Mouse (Mus musculus) c-Kit-positive CD71-positive TER-119-positive erythroid progenitor cells, embryonic 14.5 days (primary cell): ENCODE measurements at regions not wholly inside any gene's neighbourhood (a gene's known extent, or its start where the extent isn't known, plus 50 kb on each side); places are given as distances from the start of the nearest gene placed in this dataset.
A peak's percentile ranks its signal among the peaks of the same experiment; 100 is the strongest.

Experiments used
- DNase-seq: peaks from one replicate; pipeline ENCODE4 v3.0.0-alpha.2; 2013; ENCODE audit warnings: low spot score

DNA sequence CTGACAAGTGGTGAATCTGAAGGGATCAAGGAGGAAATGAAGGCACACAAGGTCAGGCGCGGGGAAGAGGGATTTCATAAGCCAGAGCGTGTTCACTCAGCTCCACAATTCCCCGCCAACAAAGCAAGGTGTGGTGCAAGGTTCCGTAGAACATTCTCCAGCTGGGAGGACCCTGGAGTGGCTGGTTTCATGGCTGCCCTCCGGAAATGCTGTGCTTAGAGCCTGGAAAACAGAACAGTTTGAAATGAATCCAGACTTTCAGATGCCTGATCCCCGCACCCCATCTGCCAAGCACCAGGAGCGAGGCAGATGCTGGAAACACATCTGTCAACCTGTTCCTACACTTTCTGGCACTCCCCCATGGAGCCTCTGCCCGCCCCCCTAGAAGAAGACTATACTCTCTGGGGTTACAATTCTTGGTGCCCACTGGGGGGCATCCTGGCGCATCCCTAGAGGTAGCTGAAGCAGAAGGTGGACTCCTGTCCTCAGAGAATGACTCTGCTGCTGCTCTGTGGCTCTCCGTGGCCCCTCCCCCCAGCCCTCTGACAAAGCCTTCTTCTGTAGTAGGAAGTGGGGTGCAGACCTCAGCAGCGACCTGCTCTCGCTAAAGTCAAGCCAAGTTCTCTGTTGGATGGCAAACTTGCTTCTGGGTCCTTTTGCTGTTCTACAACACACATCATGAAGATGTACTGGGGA, 54.5 kb upstream of the Mafb start:
- no peak for DNase-seq

DNA sequence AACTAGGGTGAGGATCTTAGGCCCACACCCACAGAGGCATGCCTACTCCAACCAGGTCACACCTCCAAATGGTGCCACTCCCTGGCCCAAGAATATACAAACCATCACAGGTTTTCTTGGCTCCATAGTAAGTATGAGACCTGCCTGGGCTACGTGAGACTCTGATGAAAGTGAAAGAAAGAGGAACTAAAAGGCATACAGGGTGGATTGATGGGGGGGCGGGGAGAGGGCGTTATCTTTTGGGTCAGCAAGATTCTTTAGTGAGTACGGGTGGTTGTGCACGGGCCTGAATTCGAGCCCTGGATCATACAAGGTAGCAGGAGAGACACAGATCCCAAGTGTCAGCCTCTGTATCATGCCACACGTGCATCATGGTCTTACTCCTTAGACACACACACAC, 57.6 kb upstream of the Mafb start:
- DNase-seq, result no peak

DNA sequence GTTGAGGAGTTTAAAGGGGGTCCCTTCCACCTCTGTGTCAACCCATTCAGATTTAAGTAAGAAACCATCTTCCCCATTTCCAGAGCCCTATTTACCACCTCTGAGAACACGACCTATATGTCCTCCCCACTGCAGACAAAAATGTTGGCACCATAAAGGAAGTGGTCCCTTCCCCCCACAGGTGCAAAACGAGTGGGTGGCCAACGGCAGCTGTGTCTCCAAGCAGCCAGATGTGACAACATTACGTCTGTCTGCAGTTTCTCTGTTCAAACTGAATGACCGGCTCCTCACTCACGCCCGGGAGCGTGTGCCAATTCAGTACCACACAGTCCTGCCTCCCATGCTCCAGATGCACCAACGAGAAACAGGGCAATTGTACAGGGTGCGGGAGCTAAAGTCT, 60.6 kb upstream of the Mafb start:
- DNase-seq, result no peak

DNA sequence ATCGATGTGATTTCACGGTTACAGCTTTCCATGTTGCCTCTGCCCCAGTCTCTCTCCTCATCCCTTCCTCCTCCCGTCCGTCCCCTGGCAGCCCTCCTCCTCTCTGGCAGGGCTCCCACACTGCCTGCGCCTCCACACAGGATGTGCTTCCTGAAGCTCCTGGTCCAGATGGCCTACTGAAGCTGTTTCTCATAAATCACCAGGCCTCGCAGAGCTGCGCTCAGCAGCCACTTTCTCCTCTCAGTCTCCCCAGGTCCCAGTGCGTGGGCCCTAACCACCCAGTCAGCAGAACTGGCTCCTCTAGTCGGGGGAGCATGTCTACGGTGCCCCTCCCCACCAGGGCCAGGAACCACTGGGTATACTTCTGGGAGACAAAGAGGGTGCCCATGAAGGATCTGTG, 66.4 kb upstream of the Mafb start:
- no peak for DNase-seq

DNA sequence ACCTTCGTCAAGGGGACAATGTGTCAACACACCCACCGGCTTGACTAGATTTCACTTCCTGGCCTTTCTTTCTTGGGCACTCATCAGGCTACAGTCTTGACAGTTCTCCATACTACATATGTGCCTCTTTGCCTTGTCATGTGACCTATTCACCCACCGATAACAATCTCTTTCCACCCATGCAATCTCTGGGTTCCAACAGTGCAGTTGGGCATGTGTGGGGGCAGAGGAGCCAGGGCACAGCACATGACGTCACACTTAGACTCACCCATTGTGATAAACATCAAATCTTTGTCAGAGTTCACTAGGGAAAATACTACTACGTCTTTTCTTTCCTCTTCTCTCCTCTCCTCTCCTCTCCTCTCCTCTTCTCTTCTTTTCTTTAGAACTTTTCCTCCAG, 67.8 kb upstream of the Mafb start:
- no peak for DNase-seq

DNA sequence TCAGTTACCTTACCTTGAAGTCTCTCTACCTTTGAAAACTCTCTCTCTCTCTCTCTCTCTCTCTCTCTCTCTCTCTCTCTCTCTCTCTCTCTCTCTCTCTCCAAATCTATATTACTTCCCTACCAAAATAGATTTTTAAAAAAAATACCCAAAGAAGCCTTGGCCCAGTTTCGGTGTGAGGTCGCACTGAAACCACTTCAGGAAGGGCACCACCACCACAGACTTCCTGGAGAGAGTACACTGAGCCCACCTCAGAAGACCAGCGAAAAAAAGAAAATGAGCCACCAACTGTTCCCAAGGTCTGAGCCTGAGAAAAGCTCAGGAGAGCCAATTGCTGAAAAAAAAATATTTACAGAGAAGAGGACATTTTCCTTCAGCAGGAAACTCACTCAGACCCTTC, 68.8 kb upstream of the Mafb start:
- no peak for DNase-seq

DNA sequence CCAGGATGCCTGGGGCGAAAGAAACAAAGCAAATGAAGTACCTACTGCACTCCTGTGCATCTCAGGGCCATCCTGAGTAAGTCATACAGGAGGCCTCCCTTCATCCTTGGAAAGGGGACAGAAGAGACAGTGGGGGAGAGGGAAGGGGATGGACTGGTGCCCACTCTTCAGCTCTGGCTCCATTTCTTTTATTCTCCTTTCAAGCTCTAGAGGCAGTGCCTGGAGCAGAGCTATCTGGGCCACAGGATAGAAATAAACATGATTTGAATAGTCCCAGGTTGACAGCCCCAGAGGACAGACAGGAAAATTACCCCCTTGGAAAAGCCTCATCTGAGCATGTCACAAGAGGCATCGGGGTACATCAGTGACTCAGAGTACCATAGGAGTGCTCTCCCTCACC, 72.2 kb upstream of the Mafb start:
- DNase-seq, result no peak

DNA sequence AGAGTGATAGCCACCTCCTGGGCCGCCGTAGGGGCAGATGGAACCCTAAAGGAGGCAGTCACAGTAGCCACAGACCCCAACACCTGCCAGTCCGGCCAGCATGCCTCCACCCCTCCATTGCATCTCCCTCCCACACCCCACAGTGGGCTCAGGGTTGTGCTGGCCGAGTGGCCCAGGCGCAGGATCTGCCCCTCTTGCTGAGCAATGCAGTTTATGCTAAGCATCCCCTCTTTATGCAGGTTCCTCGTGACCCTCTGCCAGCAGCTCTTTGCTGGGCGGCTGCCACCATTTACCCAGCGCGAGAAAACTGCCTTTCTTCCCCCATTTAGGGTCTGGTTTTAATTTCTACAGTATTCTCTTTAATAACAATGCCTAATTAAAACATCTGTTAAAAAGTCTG, 73.4 kb upstream of the Mafb start:
- no peak for DNase-seq

DNA sequence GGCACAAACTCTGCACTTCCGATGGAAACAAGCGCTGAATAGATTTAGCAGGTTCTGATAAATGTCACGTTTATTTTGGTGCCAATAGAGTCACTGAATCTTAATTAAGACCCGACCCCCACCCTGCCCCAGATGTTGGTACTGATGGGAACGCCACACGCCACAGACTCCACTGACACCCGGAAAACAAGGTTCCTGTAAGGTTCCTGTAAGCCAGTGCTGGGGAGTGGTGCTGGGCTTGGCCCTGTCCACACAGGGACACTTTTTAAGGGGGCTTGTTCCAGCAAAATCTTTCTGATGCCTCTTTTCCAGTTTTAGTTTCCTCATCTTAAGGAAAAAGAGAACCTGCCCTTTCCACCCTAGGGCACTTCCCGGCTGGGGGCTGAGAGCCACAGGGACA, 84.2 kb upstream of the Mafb start:
- no peak for DNase-seq

DNA sequence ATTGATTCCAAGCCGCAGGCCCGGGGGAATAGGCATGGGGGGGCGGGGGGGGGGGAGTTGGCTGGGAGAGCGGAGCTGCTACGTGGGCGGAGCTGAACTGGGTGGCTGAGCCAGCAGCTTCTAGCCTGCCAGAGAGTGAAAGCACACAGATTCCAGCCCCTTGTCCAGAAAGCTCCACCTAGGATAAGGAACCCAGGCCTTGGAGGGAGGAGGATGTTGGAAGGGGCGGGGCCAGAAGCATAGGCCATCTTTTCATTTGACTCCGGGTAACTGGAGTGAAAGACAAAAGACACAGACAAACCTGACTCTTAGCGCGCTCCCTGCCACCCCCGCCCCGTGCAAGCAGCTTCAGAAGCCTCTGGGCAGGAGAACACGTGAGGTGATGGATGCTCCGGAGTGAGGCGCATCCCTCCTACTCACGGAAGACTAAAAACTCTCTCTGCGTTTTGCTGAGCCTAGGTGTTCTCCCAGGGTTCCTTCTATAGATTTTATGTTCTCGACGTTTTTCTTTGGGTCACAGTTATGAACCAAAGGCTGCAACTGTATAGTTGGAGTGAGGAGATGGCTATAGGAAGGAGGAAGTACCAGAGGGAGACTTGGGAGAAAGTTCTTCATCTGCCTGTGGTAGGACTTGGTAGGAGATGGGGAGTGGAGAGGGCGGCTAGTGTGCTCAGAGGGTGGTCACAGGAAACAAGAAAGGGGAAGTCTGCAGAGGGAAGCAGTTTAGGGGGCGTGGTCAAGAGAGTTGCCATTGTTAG, 84.8 kb upstream of the Mafb start:
- peak; percentile 1 for DNase-seq

DNA sequence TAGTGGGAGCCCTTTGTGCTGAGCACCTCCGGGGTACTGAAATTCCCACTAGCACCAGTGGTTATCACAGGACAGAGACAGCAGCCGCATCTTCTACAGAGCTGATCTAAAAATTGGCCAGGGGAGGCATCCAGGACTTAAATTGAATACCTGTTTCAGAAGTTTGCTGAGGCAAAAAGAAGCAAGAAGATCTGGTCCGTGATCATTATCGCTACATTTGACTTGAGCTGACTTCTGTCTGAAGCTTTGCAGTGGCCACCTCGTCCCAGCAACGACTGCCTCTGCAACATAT, 85.3 kb upstream of the Mafb start:
- DNase-seq, result no peak

DNA sequence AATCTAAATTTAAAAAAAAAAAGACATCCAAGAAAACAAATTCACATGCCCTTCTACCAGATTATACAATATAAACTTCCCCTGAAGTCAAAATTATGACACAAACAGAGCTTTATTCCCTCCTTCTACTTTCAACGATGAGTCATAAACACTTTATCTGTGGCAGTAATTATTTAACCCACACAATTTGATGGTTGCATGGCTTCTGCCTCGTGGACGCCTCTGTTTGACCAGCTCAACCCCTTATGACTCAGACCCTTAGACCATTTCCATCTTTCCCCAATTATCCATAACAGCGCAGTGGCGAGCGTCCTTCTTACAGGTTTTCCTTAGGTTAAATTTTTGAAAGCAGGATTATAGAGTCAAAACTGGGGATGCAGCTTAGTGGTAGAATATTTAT, 85.9 kb upstream of the Mafb start:
- DNase-seq, result no peak

DNA sequence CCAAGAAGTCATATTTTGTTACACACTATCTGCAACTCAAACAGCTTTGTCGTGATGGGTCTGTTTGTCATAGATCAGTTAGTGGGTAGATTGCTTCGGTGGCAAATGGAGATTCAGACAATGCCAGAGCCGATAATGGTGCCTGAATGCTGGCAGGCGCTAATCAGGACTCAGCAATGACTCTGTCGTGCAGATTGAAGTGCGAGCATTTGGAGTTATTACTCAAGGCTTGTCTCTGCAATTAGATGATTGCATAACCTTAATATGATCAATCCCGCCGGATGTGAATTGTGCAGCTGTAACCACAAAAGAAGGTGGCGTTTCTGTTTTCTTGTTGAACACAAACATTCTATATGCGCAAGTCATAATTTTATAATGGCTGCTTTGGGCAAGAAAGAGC, 88.8 kb upstream of the Mafb start:
- DNase-seq, result no peak

DNA sequence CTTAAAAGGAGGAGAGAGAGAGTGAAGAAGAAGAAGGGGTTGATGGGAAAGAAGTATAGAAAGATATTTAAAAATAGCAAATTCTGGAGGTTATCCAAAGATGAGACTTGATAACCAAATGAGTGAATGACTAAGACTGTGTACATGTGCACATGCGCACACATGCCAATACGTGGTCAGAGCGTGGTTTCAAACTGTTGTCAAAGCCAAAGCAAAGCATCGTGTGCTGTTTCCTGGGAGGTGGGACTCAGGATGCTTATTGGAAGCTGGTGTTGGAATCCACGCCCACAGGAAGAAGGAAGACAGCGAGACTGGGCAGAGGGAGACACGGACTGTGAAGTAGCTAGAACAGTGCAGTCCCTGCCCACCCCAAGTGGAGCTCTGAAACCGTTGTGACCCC, 89.8 kb upstream of the Mafb start:
- no peak for DNase-seq

DNA sequence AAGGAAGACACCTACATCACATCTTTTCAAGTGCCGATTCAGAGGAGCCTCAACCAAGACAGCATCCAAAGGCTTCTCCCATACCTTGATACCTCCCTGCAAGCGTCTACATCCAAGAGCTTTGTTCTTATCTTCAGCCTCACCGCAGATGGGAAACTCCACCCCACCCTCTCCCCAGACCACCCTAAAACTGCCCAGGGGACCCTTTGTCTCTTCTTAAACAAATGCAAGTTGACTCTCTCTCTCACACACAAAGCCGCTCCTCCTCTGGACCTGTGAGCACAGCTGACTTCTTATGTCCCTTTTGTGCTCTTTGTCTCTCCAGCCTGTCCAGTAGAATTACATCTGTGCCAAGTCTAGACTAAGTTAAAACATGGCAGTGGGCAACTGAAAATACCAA, 104.7 kb upstream of the Mafb start:
- no peak for DNase-seq

DNA sequence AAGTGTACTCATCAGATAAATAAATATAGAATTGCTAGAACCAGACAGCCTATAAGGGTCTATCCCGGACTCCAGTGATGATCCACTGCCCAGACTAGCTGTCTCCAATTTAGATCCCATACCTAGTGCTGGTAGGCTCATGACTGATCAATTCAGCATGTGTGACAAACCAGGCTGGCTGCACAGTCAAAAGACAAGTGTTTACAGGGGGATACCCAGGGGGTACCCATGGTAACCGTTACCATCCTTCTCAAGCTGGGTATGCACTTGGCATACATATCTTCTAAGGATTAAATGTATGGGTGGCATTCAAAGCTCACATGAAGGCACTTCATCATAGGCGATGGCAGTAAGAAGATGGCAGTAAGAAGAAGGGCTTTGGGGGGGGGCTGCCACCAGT, 109.3 kb upstream of the Mafb start:
- no peak for DNase-seq

DNA sequence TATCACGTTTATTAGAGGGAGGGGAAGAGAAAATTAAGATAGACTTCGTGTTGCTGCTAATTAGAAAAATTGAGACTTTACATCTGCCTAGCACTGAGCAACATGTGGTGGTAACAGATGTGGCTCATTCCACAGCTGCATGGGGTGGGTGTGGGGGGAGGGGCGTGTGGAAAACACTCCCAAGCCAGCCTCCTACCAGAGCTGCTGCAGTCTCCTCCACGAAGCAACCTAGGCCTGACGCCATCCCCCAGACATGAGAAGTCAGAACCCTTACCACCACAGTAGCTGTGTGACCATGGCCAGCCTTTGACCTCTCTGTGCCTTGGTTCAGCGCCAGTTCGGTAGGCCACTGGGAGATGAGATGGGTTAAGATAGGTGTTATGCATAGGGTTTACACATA, 112.4 kb upstream of the Mafb start:
- no peak for DNase-seq

DNA sequence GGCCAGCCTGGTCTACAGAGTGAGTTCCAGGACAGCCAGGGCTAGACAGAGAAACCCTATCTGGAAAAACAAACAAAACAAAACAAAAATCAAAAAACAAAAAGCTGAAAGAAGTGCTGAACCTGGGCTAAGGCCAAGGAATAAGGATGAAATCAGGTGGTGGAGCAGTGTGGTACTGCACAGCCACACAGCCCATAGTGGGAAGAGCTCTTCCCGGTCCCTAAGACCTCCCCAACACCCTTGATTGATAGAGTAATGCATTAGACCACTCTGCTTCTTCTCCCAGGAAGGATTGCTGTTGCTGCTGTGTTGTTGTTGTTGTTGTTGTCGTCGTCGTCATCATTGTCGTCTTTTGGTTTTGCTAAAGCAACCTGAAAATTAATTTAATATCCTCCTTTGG, 118.2 kb upstream of the Mafb start:
- no peak for DNase-seq

DNA sequence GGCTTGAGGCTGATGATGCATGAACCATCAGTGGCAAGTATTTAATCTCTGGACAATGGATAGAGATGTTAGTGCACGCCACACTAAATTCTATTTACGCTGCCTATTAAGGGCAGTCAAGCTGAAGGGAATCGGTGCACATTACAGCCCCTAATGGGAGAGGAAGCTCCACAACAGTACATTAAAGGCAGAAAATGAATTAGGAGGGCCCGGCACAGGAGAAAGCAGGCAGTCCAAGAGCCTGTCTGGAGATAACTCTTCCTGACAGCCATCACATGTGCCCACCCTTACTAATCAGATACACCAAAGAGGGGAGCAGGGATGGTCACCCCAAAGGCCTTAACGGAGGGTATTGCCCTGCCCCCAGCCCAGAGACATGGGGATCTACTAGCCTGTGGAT, 118.7 kb upstream of the Mafb start:
- no peak for DNase-seq

DNA sequence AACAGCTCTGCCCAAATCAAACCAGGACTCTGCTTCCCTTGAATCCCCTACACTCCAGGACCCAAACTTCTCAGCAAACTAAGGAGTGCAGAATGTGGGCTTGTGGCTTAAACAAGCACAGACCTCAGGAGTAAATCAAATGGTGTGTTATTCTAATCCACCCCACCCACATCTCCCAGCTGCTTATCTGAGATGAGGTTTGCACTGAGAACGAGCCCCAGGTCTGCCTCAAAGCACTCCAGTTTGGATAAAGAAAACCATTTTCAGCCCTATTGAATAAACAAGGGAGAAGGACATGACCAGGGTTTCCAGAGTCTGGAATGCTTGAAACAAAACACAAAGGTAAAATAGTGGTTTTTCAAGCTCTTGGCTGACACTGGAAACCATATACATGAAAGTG, 132.9 kb upstream of the Mafb start:
- DNase-seq, result no peak

DNA sequence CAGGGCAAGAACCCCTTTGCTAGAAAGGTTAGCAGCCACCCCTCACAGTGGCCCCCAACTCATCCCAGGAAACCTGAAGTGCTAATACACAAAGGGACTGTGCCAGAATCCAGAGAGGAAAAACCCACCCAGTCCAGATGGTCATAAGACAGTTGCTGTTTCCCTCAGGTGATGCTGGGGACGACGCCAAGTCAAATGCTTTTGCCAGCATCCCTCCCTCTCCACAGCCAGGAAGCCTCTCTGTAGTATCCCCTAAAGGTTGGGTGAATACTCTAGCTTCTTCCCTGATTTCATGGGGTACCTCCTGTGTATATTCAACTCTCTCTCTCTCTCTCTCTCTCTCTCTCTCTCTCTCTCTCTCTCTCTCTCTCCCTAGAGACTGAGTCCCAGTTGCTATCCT, 136.0 kb upstream of the Mafb start:
- DNase-seq, result no peak

DNA sequence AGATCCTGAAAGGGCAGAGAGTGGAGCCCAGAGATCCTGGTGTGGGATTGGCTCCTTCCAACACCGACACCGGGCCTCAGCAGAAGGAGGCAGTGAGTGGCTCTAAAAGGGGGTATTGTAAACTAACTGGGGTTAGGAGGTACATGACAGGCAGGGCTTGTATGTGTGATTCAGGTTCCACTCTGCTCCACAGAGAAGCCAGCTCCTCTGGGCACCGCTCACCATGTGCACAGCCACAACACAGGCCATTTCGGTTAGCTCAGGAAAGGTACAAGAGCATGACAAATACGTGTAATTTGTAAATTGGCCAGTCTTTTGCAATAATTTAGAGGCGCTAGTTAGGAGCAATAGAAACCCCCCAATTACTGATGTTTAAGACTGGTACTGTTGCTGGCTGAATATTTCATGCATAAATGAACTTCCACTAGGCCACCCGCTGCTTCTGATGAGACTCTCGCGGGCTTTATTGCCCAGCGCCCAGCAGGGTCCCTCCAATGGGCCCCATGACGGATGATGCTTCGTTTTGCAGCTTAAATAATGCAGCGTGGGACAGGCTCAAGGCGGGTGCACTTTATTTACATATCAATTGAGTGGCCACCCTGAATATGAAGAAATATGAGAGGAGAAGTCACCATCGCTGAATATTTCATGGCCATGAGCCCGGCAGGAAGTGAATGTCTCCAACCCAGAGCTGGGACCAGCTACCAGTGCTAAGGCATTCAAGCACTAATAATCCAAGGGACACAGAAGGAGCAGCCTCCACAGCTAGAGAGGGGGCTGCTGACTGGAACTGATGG, 136.9 kb upstream of the Mafb start:
- no peak for DNase-seq

DNA sequence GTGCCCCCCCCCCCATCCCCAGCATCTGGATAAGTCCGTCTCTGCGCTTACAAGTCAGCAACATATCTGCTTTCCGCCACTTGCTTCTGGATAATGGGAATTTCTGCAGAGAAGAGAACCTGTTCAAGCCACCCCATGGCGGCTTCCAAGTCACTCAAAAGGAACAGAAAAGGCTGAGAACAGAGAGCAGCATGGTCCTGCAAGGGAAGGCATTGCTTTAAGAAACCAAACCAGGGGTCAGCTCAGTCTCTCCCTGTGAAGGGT, 137.5 kb upstream of the Mafb start:
- DNase-seq, result no peak

DNA sequence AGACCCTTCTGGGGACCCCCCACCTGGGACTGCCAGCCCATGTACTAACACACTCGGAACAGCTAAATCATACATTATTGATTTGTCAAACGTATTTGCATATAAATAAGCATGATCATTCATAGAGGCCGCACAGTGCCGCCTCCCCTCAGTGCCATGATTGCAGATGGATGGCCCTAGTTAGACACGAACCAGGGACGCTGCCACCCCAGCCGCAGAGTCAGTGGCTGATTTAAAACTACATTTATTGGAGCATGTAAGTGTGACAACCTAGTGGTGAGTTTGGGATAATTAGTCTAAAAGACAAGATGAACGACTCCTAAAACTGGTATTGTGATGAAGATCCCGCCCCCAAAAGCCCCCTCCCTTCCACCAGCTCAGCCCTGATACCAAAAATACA, 138.3 kb upstream of the Top1 start:
- no peak for DNase-seq
